Mouse (Mus musculus): ENCODE measurements around the gene Scd2.
"Not testable (repeated sequence)": the region's sequence is repeated elsewhere in the genome, so short reads cannot be mapped to it uniquely, and the experiment has no call there.

Gene Scd2

GRCm38 (mm10) chr19:44273711-44274110 is 19.8 kb upstream of the Scd2 start:
- DNase-seq (ENCODE audit: low read depth, low spot score) = no peak

DNA sequence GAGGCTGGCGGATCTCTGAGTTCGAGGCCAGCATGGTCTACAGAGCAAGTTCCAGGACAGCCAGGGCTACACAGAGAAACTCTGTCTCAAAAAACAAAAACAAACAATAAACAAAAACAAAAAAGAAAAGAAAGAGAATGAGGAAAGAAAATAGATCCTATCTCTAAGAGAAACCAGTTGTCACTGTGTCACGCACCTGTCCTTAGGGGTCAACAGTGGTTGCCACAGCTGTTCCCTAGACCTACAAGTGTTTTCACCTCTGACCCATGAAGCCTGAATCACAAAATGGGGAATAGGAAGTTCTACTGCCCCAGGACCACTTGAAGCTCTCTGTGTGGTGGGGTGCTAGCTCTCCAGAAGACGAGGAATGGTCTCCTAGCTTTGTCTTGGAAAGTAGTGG is 19.0 kb upstream of the Scd2 start:
- no peak for DNase-seq (ENCODE audit: low read depth, low spot score)

DNA sequence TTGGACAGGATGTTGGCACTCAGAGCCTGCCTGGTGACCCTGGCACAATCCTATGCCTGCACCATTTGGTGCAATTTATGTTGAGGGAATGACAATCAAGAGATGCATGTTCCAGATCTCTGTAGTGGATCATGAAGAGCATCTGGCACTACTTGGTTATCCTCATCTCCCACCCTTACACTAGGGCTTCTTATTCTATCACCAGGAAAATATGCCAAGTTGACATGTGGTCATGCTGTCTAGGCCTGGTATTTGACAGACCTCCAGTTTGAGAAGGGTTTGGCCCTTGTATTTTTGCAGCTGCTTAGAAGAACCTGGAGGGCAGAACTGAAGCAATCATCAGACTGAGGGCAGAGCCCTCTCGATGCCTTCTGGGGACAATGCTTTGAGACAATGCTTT is 18.1 kb upstream of the Scd2 start:
- no peak for DNase-seq (ENCODE audit: low read depth, low spot score)

GRCm38 (mm10) chr19:44276861-44277260 is 16.6 kb upstream of the Scd2 start:
- DNase-seq (ENCODE audit: low read depth, low spot score) = no peak

DNA sequence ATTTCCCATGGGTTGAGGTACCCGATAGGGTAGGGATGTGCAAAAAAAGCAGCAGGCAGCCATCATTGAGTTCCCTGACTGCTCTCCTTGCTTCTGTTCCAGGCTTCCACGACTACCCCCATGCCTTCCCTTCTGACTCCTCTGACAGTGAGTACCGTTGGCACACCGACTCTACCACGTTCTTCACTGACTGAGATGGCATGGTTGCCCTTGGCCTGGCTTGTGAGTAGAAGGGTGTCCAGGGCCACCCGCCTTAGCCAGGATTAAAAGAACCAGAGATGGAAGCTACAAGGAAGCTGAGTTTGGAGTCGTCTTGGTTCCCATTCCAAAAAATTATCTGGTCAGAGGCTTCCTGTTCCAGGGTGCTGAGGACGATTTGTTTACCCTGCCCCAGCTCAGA is 15.5 kb upstream of the Scd2 start:
- DNase-seq (ENCODE audit: low read depth, low spot score) = no peak

- no peak for DNase-seq (ENCODE audit: low read depth, low spot score)
These were observed 12.7 kb upstream of the Scd2 start for GRCm38 (mm10) chr19:44280755-44281154.

- not testable (repeated sequence) for DNase-seq (ENCODE audit: low read depth, low spot score)
These were observed 11.5 kb upstream of the Scd2 start for GRCm38 (mm10) chr19:44281825-44282447.

DNA sequence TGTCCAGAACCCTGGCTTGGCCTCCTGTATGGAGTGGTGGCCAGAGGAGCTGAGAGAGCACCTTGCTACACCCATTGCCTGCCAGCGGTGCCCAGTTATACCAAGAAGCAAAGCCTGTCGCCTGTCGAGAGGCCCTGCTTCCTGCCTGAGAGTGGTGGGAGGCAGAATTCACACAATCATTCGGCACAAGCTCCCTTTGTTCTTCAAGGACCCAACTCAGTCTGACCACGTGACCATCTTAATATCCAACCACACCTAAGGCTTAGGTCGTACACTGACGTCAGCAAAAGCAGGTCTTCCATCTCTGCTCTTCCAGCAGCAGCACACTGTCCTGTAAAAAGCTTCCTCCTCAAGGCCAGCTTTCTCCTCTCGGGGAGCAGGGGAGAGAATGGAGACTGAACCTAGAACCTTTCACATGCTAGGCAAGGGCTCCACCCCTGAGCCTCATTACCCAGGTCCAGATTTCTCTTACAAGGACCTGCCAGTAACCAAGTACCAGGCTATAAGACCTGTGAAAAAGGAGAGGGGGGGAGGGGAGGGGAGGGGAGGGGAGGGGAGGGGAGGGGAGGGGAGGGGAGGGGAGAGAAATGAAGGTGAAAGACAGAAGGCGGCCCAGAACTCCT is 10.8 kb upstream of the Scd2 start:
- DNase-seq (ENCODE audit: low read depth, low spot score) = no peak

GRCm38 (mm10) chr19:44283157-44284024 is 10.1 kb upstream of the Scd2 start:
- no peak for DNase-seq (ENCODE audit: low read depth, low spot score)

- peak; percentile 78 for DNase-seq (ENCODE audit: low read depth, low spot score)
These were observed 9.3 kb upstream of the Scd2 start for GRCm38 (mm10) chr19:44284025-44284695.

DNA sequence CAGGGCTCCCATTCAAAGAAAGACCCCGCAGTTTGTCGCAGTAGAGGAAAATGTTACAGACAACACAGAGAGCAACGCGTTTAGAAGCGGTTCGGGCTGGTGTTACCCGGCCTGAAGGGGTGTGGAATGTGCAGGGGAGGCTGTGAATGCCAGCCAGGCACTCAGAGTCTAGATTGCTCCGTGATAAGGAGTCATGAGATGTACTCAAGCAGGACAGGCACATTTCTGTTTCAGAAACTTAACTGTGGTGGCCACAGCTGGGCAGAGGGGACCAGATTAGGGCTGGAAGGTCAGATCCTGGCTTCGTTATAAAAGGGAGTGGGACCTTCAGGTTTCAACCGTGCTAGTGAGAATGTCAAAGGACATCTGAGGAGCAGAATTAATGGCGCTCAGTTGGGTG is 8.8 kb upstream of the Scd2 start:
- DNase-seq (ENCODE audit: low read depth, low spot score) = no peak

DNA sequence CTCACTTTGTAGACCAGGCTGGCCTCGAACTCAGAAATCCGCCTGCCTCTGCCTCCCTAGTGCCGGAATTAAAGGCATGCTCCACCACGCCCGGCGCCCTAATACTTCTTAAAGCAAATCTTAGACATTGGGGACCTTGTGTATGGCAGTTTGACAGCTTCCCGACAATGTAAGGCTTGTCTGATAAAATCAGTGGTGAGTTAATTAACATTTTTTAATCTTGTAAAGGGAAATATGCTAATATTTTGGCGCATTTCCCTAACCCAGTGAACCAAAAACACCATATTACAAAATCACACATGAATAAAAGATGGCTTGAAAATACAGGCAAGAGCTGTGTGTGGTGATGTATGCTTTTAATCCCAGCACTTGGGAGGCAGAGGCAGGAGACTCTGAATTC is 7.9 kb upstream of the Scd2 start:
- no peak for DNase-seq (ENCODE audit: low read depth, low spot score)

DNA sequence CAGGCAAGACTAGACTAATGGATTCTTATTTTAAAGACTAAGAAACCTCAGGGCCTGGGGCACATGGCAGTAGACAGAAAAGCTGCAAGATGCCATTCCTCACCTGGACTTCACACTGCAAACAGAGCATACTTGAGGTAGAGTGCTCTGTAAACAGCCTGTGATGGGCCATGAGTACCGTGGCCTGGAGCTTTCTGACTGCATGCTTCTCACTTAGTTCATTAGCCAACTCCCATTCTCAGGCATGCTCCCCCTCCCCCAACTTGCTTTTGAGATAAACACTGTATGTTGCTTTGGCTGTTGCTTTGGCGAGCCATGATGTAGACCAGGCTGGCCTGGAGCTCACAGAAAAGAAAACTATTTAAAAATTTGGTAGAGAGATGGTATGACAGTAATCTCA is 7.4 kb upstream of the Scd2 start:
- DNase-seq (ENCODE audit: low read depth, low spot score) = no peak

- no peak for DNase-seq (ENCODE audit: low read depth, low spot score)
These were observed 5.9 kb upstream of the Scd2 start for GRCm38 (mm10) chr19:44287415-44288110.

GRCm38 (mm10) chr19:44292083-44292482 is 1.4 kb upstream of the Scd2 start:
- DNase-seq (ENCODE audit: low read depth, low spot score) = no peak

DNA sequence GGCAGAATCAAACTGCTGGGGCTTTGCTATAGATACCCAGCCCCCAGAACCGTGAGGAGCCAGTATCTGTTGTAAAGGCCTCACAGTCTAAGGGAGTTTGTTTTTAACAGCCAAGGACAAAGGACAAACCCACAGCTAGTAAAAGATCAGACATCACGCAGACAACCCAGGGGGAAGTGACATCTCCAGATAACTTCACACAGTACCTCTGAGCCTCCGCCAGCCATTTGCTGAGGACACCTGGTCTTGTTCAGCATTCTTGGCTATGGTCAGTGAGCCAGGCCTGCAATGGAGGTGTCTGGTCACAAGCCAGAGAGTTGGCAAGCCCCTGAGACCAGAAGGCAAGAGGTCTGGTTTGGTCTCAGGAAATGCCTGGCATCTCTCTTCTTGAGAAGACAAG is 991 bp upstream of the Scd2 start:
- DNase-seq (ENCODE audit: low read depth, low spot score) = no peak

- peak; percentile 74 for DNase-seq (ENCODE audit: low read depth, low spot score)
These were observed 486 bp downstream of the Scd2 start for GRCm38 (mm10) chr19:44293769-44294551.

DNA sequence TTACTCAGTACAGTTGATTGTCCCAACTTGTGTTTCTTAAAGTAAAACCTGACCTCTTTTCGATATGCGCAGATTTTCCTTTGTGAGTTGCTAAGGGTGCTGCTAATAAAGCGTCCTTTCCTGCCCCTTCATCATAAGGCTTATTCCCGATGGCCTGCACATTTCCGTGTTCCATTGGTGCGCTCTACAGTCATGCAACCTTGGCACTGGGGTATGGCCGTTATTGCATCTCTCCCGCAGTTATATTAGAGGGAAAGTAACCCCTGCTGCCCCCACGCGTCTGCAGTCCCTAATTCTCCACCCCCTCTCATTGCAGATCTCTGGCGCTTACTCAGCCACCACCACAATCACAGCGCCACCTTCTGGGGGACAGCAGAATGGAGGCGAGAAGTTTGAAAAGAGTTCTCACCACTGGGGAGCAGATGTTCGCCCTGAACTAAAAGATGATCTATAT is 1.1 kb downstream of the Scd2 start:
- peak; percentile 82 for DNase-seq (ENCODE audit: low read depth, low spot score)

GRCm38 (mm10) chr19:44295251-44295650 is 1.8 kb downstream of the Scd2 start:
- no peak for DNase-seq (ENCODE audit: low read depth, low spot score)

DNA sequence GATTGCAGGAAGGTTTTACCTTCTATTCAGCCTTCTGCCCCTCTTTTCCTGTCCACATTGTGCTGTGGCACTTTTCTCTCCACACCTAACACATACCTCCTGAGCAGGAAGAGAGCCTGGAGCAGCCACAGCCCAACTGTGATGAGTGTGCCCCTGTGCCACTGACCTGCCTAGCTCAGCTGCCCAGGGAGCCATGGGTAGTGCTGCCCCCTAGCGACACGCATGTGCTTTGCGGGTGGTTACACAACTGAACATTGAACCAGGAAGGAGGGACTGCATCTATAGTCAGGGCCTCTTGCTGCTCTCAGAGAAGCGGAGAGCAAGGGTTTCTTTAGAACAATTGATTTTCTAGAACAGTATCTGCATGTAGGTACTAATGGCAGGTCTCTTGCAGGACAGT is 2.3 kb downstream of the Scd2 start:
- DNase-seq (ENCODE audit: low read depth, low spot score) = peak; percentile 80

DNA sequence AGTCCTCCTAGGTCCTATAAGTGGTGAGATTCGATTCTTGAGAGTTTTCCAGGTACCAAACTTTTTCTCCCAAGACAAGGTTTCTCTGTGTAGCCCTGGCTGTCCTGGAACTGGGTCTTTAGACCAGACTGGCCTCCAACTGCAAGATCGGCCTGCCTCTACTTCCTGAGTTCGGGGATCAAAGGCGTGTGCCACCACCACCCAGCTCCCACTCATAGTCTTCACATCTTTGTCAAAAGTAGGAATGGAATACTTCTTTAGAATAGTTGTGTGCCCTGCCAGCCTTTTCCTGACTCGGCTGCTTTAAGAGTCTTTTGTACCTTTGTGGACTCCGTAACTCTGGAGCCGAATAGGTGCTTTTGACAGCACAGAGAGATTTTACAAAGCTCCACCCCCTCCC is 2.7 kb downstream of the Scd2 start:
- no peak for DNase-seq (ENCODE audit: low read depth, low spot score)
